In genomic region chr9:89674014-89674618, GRCm38 (mm10) we compare ENCODE assay signal across 8 mouse cellular contexts. TPM values are rescaled to one million over a fixed set of nuclear protein-coding genes. Genes with fewer than 3 reads are reported as not detected.
DNase-seq lines count a peak whose midpoint lies in the region; ATAC-seq and TF ChIP-seq lines count a peak whose summit lies in the region.

No protein-coding gene starts in this region.

- WGBS in forebrain, embryonic 10.5 days = 52% methylated on average over 3 of the region's 3 CpGs
- 49% methylated on average over 3 of the region's 3 CpGs for WGBS in hindbrain, embryonic 13.5 days

- no peaks in the 10 kb centered on the region for H3K4me1 ChIP-seq in MEL (ENCODE audit: control insufficient read depth in 1 of 2, insufficient read depth in 2 of 2, low read length in 2 of 2)
- no peaks in the 10 kb centered on the region for H3K4me1 ChIP-seq in forebrain, embryonic 10.5 days
- 0 out of 2 replicates have a peak, but pooled peaks cover 2% of the 10 kb centered on the region for H3K4me1 ChIP-seq in hindbrain, embryonic 13.5 days (replicated peaks)

- no peak overlapping the region for H3K27ac ChIP-seq in MEL (ENCODE audit: control insufficient read depth, low read depth, low read length)
- no peak overlapping the region for H3K27ac ChIP-seq in forebrain, embryonic 10.5 days
- H3K27ac ChIP-seq in hindbrain, embryonic 13.5 days = no peak overlapping the region

- H3K9me3 ChIP-seq in MEL (replicated peaks; ENCODE audit: insufficient read depth, low read length) = no peaks in the 10 kb centered on the region
- no peaks in the 10 kb centered on the region for H3K9me3 ChIP-seq in forebrain, embryonic 10.5 days
- H3K9me3 ChIP-seq in hindbrain, embryonic 13.5 days = no peaks in the 10 kb centered on the region

- H3K9ac ChIP-seq in MEL (ENCODE audit: control insufficient read depth, low read depth, low read length, poor library complexity, severe bottlenecking) = no peak overlapping the region
- H3K9ac ChIP-seq in hindbrain, embryonic 13.5 days = no peak overlapping the region

- TF ChIP-seq EP300 in MEL (IDR thresholded peaks at IDR 0.05; ENCODE audit: low read depth in 1 of 2, low read length in 2 of 2) = no peak

- peak; percentile 87 for ATAC-seq in hindbrain, embryonic 13.5 days (ENCODE audit: low FRiP score)

- TF ChIP-seq RAD21 in MEL (IDR thresholded peaks at IDR 0.05; ENCODE audit: low read depth, low read length) = peak; percentile 72

- peak; percentile 64 for DNase-seq in MEL (ENCODE audit: low read depth, low spot score)
- DNase-seq in brain, embryonic 18.5 days (ENCODE audit: low read depth, low spot score) = peak; percentile 43
- peak; percentile 75 for DNase-seq in forebrain, embryonic 10.5 days (ENCODE audit: extremely low spot score, low spot score)
- DNase-seq in layer of hippocampus, adult 9-11 months = peak; percentile 45
- peak; percentile 59 for DNase-seq in lung, postnatal 25 days (ENCODE audit: low spot score)
- DNase-seq in right cerebral cortex, adult 2 months (ENCODE audit: low spot score in 2 of 2) = peak; percentile 89 to 90
- DNase-seq in urinary bladder, postnatal 14 days (ENCODE audit: low spot score) = peak; percentile 73

- no peak for TF ChIP-seq POLR2A in MEL (IDR thresholded peaks at IDR 0.05; ENCODE audit: control insufficient read depth in 1 of 2, insufficient read depth in 1 of 2, low read depth in 1 of 2, low read length in 2 of 2, poor library complexity in 1 of 2)

- no peaks in the 10 kb centered on the region for H3K79me2 ChIP-seq in MEL (ENCODE audit: control insufficient read depth, insufficient read depth, low read length, poor library complexity)

- no peaks in the 10 kb centered on the region for H3K27me3 ChIP-seq in MEL (ENCODE audit: control insufficient read depth in 1 of 2, insufficient read depth in 2 of 2, low read length in 2 of 2)
- no peaks in the 10 kb centered on the region for H3K27me3 ChIP-seq in forebrain, embryonic 10.5 days (ENCODE audit: poor library complexity, severe bottlenecking)
- no peaks in the 10 kb centered on the region for H3K27me3 ChIP-seq in hindbrain, embryonic 13.5 days

- peak; percentile 69 to 77 (median 72) for TF ChIP-seq CTCF in MEL (IDR thresholded peaks at IDR 0.05 in 2 of 3, conservative IDR thresholded peaks at IDR 0.05 in 1 of 3; ENCODE audit: control insufficient read depth in 1 of 3, insufficient read depth in 1 of 3, low read depth in 2 of 3, low read length in 3 of 3, poor library complexity in 1 of 3, severe bottlenecking in 1 of 3)

- H3K4me3 ChIP-seq in MEL (ENCODE audit: control insufficient read depth in 1 of 2, insufficient read depth in 1 of 2, low read depth in 2 of 2, low read length in 2 of 2) = no peak overlapping the region
- no peak overlapping the region for H3K4me3 ChIP-seq in forebrain, embryonic 10.5 days
- no peak overlapping the region for H3K4me3 ChIP-seq in hindbrain, embryonic 13.5 days

- no peak overlapping the region for H3K4me2 ChIP-seq in hindbrain, embryonic 13.5 days

- no peaks in the 10 kb centered on the region for H3K36me3 ChIP-seq in MEL (ENCODE audit: control insufficient read depth in 1 of 2, insufficient read depth in 2 of 2, low read length in 2 of 2)
- H3K36me3 ChIP-seq in forebrain, embryonic 10.5 days (replicated peaks) = no peaks in the 10 kb centered on the region
- no peaks in the 10 kb centered on the region for H3K36me3 ChIP-seq in hindbrain, embryonic 13.5 days

TF ChIP-seq in MEL, 35 proteins besides CTCF, POLR2A, EP300 and RAD21:
- TF ChIP-seq SMC3 (IDR thresholded peaks at IDR 0.05; ENCODE audit: low read depth, low read length) (peak; percentile 83), ZC3H11A (IDR thresholded peaks at IDR 0.05; ENCODE audit: low read depth, low read length) (peak; percentile 50), KAT2A (conservative IDR thresholded peaks at IDR 0.05; ENCODE audit: low read depth, low read length) (no peak), GABPA (IDR thresholded peaks at IDR 0.05; ENCODE audit: low read depth, low read length) (no peak), USF1 (IDR thresholded peaks at IDR 0.05; ENCODE audit: low read depth, low read length) (no peak)

RNA-seq across cellular contexts. Expression of gene Tmed3, which starts 30.8 kb away (rescaled TPM):
- total RNA-seq in MEL (2012; rRNA removed) = 84.6 and 102 TPM in 2 replicates
- 10 to 100 TPM in 1 of 2 experiments, not detected in 1; 76.7 TPM for polyA plus RNA-seq in MEL (2012; ENCODE audit: insufficient read depth in 1 of 2, insufficient read length in 2 of 2, low read depth in 1 of 2, low replicate concordance in 2 of 2, missing spikeins in 1 of 2)
- 45.3 and 45.4 TPM in 2 replicates for polyA plus RNA-seq in forebrain, embryonic 10.5 days (2016; fragmentation: Nextera tagmentation; extraction: Ambion mirVana)
- polyA plus RNA-seq in hindbrain, embryonic 13.5 days (2015; fragmentation: Nextera tagmentation; extraction: Ambion mirVana) = 43.8 and 46.7 TPM in 2 replicates

RNA-seq across cellular contexts. Expression of gene Minar1, which starts 51.2 kb away (rescaled TPM):
- total RNA-seq in MEL (2012; rRNA removed) = not detected in 2 replicates
- not detected for polyA plus RNA-seq in MEL (2012; ENCODE audit: insufficient read depth in 1 of 2, insufficient read length in 2 of 2, low read depth in 1 of 2, low replicate concordance in 2 of 2, missing spikeins in 1 of 2)
- 0.04 and 0.20 TPM in 2 replicates for polyA plus RNA-seq in forebrain, embryonic 10.5 days (2016; fragmentation: Nextera tagmentation; extraction: Ambion mirVana)
- polyA plus RNA-seq in hindbrain, embryonic 13.5 days (2015; fragmentation: Nextera tagmentation; extraction: Ambion mirVana) = 2.4 and 2.8 TPM in 2 replicates
